Mouse (Mus musculus) small intestine, adult 2 months (tissue): ENCODE measurements around the gene Bcl6. TPM values are rescaled to one million over a fixed set of nuclear protein-coding genes. Genes with fewer than 3 reads are reported as not detected.

Experiments used
- H3K27ac ChIP-seq: fragments of 200-500 bp; 2 replicates; pipeline ENCODE4 v1.5.1; 2012; ENCODE audit warnings: low read depth, low read length, control low read depth, inconsistent platforms; ENCODE audit not compliant: insufficient read depth
- H3K27me3 ChIP-seq: fragments of 200-500 bp; 2 replicates; pipeline ENCODE4 v1.6.1; 2012; ENCODE audit warnings: mild to moderate bottlenecking, moderate library complexity, low read length, inconsistent platforms; ENCODE audit not compliant: control insufficient read depth, insufficient read depth
- H3K36me3 ChIP-seq: fragments of 200-500 bp; 2 replicates; pipeline ENCODE4 v1.6.1; 2012; ENCODE audit warnings: mild to moderate bottlenecking, low read length, control low read depth, inconsistent platforms; ENCODE audit not compliant: control insufficient read depth, insufficient read depth
- H3K4me1 ChIP-seq: fragments of 200-500 bp; 2 replicates; pipeline ENCODE4 v1.6.1; 2012; ENCODE audit warnings: low read length, inconsistent platforms, mixed read lengths; ENCODE audit not compliant: control insufficient read depth, insufficient read depth, insufficient read length
- H3K4me3 ChIP-seq: fragments of 200-500 bp; 2 replicates; pipeline ENCODE4 v1.5.1; 2012; ENCODE audit warnings: low read depth, mild to moderate bottlenecking, control low read depth, inconsistent platforms, low read length, moderate library complexity
- CTCF ChIP-seq: fragments of 200-500 bp; IDR thresholded peaks from 2 replicates; pipeline ENCODE4 v1.5.1; 2012; ENCODE audit warnings: low read depth, mild to moderate bottlenecking, control low read depth, inconsistent platforms, low read length, moderate library complexity, mixed read lengths; ENCODE audit not compliant: insufficient replicate concordance, insufficient read length; ENCODE audit errors: extremely low read depth
- POLR2A ChIP-seq: fragments of 200-500 bp; IDR thresholded peaks from 2 replicates; pipeline ENCODE4 v1.6.1; 2012; ENCODE audit warnings: low read depth, mild to moderate bottlenecking, control low read depth, inconsistent platforms, low read length, moderate library complexity
- WGBS: fragments of 180-500 bp; shearing (Covaris S2); methylation state at CpG from one replicate; pipeline ENCODE4 v1.1.7; 2018; 5-methylcytosine and 5-hydroxymethylcytosine counted together
- polyA plus RNA-seq: library from polyadenylated mRNA; depleted of rRNA; stranded (reverse); fragments of >200 nt; gene quantifications from 2 replicates; pipeline ENCODE4 v1.2.3, GENCODE M21; 2012; rRNA removed

Gene Bcl6
- 4.1 and 12.2 TPM in 2 replicates for polyA plus RNA-seq

GRCm38 (mm10) chr16:23988466-23989208 lies at the start of gene Bcl6, which contains the start of gene Gm37419:
Gene Bcl6, minus strand, starts transcription at chr16:23988852.
Gene Gm37419, plus strand, starts transcription at chr16:23988482.
- Histone ChIP-seq H3K27me3 (no peaks in the 10 kb centered on the region), H3K27ac (peak within 1 kb of the TSS; percentile 98), H3K36me3 (no peaks in the 10 kb centered on the region), H3K4me1 (peaks cover 12% of the 10 kb centered on the region), H3K4me3 (peak within 1 kb of the TSS; percentile 70)
- WGBS, result under 1% methylated on average over 68 of the region's 68 CpGs
- TF ChIP-seq POLR2A (peak; percentile 92), CTCF (no peak)

GRCm38 (mm10) chr16:24036398-24036797 lies 47.7 kb upstream of the Bcl6 start:
- no peak overlapping the region for H3K27ac ChIP-seq
- WGBS, result 35% methylated on average over 3 of the region's 3 CpGs

GRCm38 (mm10) chr16:24035767-24036166 lies 47.1 kb upstream of the Bcl6 start:
- Histone ChIP-seq H3K36me3 (no peaks in the 10 kb centered on the region), H3K4me3 (no peak overlapping the region), H3K27me3 (no peaks in the 10 kb centered on the region), H3K27ac (no peak overlapping the region), H3K4me1 (peaks cover 17% of the 10 kb centered on the region)
- TF ChIP-seq POLR2A (no peak), CTCF (no peak)

More at GRCm38 (mm10) chr16:24036398-24036797, 47.7 kb upstream of the Bcl6 start:
- Histone ChIP-seq H3K27me3 (no peaks in the 10 kb centered on the region), H3K36me3 (no peaks in the 10 kb centered on the region), H3K4me3 (no peak overlapping the region), H3K4me1 (peaks cover 17% of the 10 kb centered on the region)
- TF ChIP-seq POLR2A (no peak), CTCF (no peak)

- 19% methylated on average over 2 of the region's 2 CpGs for WGBS
- TF ChIP-seq CTCF, result no peak
- TF ChIP-seq POLR2A, result no peak
- Histone ChIP-seq H3K36me3 (no peaks in the 10 kb centered on the region), H3K27me3 (no peaks in the 10 kb centered on the region), H3K27ac (peak overlapping the region; percentile 81), H3K4me1 (peaks cover 17% of the 10 kb centered on the region), H3K4me3 (no peak overlapping the region)
These were observed 45.8 kb upstream of the Bcl6 start for GRCm38 (mm10) chr16:24034450-24034849.

- H3K4me1 ChIP-seq, result peaks cover 17% of the 10 kb centered on the region
- H3K27me3 ChIP-seq, result no peaks in the 10 kb centered on the region
- no peak overlapping the region for H3K4me3 ChIP-seq
- H3K27ac ChIP-seq, result no peak overlapping the region
- WGBS, result 91% methylated on average over 5 of the region's 5 CpGs
- no peak for TF ChIP-seq POLR2A
- no peak for TF ChIP-seq CTCF
- no peaks in the 10 kb centered on the region for H3K36me3 ChIP-seq
These were observed 44.6 kb upstream of the Bcl6 start for GRCm38 (mm10) chr16:24033259-24033658.

GRCm38 (mm10) chr16:24029965-24030672 lies 41.5 kb upstream of the Bcl6 start:
- no peak overlapping the region for H3K27ac ChIP-seq
- no peak overlapping the region for H3K4me3 ChIP-seq
- H3K36me3 ChIP-seq, result no peaks in the 10 kb centered on the region
- H3K4me1 ChIP-seq, result peaks cover 8% of the 10 kb centered on the region
- no peak for TF ChIP-seq CTCF
- no peak for TF ChIP-seq POLR2A
- no peaks in the 10 kb centered on the region for H3K27me3 ChIP-seq
- 57% methylated on average over 2 of the region's 2 CpGs for WGBS

- no peak overlapping the region for H3K4me3 ChIP-seq
- no peaks in the 10 kb centered on the region; the same call in 1 of the 2 replicates for H3K4me1 ChIP-seq
- H3K27ac ChIP-seq, result no peak overlapping the region
- 83% methylated on average over 7 of the region's 7 CpGs for WGBS
- H3K36me3 ChIP-seq, result no peaks in the 10 kb centered on the region
- no peaks in the 10 kb centered on the region for H3K27me3 ChIP-seq
- no peak for TF ChIP-seq CTCF
- TF ChIP-seq POLR2A, result no peak
These were observed 36.8 kb upstream of the Bcl6 start for GRCm38 (mm10) chr16:24025442-24025841.
